Mouse (Mus musculus) liver, adult 2 months (tissue): ENCODE results near the gene Pdxp.

Experiments used
- CTCF ChIP-seq: fragments of 200-500 bp; IDR thresholded peaks from 2 replicates; pipeline ENCODE4 v1.5.1; 2011; ENCODE audit warnings: low read depth, low read length, control low read depth
- POLR2A ChIP-seq: fragments of 200-500 bp; IDR thresholded peaks from 2 replicates; pipeline ENCODE4 v1.6.1; 2011; ENCODE audit warnings: low read length, control low read depth; ENCODE audit not compliant: insufficient read depth; ENCODE audit errors: extremely low read depth

GRCm38 (mm10) chr15:78923585-78923984, 9.9 kb downstream of the Pdxp start:
- TF ChIP-seq CTCF (no peak), POLR2A (no peak)
